Mouse (Mus musculus) monocyte, adult 5-6 weeks (primary cell): ENCODE data around the gene Gucy2c. TPM values are rescaled to one million over a fixed set of nuclear protein-coding genes. Genes with fewer than 3 reads are reported as not detected.

Source experiments
- ATAC-seq: fragments of 153-309, 156-312 bp; replicated peaks from 2 replicates; pipeline ENCODE4 v1.8.0; 2017; ENCODE audit warnings: mild to moderate bottlenecking; ENCODE audit not compliant: low TSS enrichment, insufficient number of reproducible peaks, severe bottlenecking, poor library complexity, low FRiP score
- total RNA-seq: library from RNA; stranded (forward); fragments of 200-1000, 200-491, 200-594 nt; gene quantifications from 3 replicates; pipeline ENCODE4 v1.2.3, GENCODE M21; 2017

Gene Gucy2c
- total RNA-seq, 1 experiment from 2014 or later: not detected

DNA sequence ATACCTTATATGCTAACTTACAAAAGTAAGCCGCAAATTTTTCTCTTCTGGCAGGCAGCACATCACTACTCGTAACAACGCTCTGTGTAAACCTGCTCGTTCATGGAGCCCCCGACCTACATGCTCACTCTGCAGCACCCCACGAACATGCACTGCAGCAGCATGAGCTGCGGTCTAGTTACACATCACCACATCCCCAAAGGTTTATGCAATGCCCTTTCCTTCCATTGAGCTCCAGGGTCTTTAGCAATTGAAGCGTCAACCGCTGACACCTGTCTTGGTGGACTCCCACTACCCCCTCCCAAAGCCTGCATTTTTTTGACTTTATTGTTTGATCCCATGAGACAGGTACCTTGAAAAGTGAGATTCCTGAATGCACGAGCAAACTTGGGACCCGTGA lies 31.0 kb downstream of the Gucy2c start:
- ATAC-seq: no peak

DNA sequence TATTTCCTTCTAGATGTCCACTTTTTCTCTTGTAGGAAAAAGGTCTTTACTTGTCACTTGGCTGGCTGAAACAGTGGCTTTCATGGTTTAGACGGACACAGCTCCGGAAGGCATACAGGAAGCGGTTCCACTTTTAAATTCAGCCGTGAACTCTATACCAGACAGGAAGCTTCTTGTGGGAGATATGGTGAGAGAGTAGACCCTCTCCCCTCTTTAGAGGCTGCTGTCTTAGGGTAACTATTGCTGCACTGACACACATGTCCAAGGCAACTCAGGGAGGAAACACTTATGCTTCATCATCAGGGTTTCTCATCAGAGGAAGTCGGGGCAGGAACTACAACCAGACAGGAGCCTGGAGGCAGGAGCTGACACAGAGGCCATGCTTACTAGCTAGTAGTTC lies 36.0 kb downstream of the Gucy2c start:
- no peak for ATAC-seq

DNA sequence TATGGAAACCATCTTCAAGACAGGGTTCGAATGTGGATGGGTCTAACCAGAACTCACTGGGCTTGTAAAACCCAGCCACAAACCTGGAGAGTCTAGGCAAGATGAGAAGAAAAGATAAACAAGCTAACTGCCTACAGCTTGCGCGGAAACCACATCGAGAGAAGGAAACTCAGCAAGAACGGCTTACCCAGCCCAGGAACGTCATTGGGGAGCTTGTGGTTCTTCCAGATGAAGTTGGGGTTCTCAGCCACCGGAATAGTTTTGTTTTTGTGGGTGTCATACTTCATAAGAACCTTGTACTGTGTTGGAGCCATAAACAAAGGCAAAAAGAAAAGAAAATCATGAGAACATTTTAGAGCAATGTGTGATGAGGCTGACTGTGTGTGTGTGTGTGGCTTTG lies 37.8 kb downstream of the Gucy2c start:
- ATAC-seq: no peak

DNA sequence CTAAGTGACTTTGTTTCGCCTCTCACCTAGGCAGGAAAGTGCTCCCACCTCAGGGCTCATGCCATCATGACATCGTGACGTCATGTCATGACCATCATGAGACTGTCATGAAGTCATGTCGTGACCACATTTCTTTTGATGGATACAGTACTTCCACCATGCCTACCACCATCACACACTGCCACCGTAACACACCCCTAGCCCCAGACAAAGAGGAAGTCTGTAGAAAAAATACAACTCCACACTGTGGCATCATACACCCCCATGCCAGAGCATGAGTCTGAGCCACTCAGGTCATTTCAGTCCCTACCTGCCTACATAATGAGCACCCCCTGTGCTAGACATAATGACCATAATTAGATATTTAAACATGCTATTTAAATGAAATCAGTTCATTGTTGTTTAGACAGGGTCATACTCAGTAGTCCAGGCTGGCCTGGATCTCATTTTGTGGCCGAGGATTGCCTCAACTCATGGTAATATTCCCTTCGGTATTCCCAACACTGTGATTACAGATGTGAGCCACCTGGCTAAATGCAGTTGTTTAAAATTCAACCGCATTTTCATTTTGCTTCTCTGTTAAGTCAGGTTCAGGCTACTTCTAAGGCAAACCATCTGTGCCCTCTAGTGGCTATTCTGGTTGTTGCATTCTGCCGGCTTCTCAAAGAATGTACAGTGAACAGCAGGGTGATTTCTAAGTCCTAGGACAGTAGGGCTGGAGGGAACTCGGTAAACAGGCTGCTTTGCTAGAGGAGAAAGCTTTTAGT lies 39.0 kb downstream of the Gucy2c start:
- peak; percentile 76 for ATAC-seq

DNA sequence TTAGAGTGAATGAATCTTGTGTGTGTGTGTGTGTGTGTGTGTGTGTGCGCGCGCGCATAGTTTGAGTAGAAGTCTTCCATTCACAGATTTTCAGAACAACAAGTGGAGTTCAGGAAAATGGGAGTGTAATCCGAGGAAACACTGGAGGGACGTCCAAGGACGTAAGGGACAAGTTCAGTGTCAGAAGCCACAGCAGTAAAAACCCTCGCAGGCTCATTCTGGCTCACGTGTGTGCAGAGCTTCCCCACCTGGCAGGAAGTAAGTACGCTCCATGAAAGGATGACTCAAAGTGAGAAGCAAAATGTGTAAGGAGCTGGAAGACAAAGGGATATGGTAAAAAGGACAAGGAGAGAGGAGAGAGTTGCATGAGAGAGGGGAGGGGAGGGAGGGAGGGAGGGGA lies 40.3 kb downstream of the Gucy2c start:
- ATAC-seq: no peak

DNA sequence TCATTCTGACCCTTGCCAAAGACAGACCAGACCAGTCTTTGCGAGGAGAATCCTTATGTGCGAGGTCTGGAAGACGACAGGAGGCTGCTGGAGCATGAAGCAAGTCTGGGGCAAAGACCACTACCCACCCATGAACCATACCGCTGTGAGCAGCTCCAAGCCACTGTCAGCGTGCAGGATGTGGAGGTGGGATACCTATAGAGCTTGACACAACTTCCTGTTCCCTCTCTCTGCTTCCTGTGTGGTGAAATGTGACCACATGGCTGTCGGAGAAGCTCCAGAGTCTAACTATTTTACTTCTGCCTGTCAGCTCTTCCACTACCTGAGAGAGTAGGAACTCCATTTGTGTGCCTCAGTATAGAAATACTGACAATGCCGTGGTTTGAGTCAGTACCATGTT lies 45.8 kb downstream of the Gucy2c start:
- peak; percentile 70 for ATAC-seq

DNA sequence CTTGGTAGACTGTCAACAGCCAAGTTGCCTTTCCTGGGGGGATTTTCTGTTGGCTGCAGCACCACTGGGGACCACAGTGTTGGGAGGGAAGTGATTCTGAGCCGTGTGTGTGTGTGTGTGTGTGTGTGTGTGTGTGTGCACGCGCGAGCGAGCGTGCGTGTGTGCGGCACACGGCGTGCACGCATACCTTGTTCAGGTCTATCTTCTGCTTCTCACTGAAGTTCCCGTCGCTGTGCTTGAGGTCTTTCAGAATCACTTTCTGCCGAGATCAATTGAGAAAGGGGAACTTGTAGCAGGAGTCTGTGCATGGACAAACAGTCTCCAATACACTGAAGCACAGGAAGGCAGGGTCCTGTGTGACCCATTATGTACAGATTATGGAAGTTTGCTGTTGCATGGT lies 53.4 kb downstream of the Gucy2c start:
- ATAC-seq: peak; percentile 36

DNA sequence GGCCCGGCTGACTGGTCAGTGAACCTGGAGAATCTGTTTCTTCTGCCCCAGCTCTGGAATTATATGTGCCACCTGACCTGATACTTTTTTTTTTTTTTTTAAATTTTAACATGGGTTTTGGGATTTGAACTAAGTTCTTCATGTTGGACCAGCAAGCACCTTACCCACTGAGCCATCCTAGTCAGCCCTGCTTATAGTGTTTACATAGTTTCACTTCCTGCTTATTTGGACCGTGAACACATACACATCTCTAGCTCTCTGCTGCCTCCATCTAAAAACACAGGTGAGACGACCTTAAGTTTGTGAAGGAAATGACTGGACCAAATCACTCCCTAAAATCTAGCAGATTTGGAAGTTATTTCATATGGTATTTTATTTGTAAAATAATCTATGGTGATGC lies 58.4 kb downstream of the Gucy2c start:
- ATAC-seq: 0 out of 2 replicates have a peak, but pooled peaks have one; percentile 37

DNA sequence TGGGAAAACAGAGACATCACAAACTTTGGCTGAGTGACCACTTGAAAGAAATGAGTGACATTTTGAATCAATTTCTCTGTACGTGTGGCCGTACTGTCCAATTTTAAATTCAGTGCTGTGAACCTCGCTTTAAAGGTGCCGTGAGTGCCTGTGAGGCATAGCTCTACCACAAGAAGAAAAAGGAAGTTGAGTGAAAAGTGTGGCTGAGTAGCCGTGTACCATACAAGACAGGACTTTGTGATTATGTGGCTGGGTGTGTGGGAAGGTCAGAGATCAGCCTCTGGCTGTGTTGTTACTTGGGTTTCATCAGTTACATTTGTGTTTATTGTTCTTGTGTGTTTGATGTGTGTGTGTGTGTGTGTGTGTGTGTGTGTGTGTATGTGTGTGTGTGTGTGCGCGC lies 59.0 kb downstream of the Gucy2c start:
- ATAC-seq: no peak

DNA sequence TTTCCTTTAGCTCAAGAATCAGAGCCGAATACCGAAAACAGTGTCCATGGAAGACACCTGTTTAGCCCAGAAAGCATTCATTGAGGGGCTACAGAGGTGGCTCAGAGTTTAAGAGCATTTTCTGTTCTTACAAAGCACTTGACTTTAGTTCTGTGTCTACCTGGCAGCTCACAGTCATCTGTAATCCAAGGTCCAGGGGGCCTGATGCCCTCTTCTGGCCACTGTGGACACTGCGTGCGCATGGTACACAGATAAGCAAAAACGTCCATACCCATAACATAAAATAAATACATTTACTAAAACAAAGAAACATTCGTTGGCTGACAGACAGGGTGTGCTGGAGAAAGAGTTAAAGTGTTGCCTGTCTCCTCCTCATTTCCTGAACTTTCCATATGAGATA lies 59.6 kb downstream of the Gucy2c start:
- 0 out of 2 replicates have a peak, but pooled peaks have one; percentile 48 for ATAC-seq

DNA sequence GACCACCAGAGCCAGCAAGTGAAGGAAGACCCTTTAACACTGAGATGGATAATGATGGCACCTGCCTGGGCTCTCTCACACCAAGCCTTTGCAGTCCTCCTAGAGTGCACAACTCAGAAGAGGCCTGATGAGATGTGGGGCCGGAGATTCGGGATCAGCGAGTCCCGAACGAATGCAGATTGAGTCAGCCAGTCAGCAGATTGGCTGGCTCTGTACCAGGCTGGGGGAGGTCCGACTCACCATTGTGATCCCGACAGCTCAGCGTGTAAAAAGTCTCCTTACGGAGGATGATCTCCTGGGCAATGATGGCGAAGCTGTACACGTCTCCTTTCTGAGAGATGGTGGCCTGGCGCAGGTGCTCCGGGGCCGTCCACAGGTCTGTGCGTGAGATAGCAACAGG lies 61.1 kb downstream of the Gucy2c start:
- ATAC-seq: no peak

DNA sequence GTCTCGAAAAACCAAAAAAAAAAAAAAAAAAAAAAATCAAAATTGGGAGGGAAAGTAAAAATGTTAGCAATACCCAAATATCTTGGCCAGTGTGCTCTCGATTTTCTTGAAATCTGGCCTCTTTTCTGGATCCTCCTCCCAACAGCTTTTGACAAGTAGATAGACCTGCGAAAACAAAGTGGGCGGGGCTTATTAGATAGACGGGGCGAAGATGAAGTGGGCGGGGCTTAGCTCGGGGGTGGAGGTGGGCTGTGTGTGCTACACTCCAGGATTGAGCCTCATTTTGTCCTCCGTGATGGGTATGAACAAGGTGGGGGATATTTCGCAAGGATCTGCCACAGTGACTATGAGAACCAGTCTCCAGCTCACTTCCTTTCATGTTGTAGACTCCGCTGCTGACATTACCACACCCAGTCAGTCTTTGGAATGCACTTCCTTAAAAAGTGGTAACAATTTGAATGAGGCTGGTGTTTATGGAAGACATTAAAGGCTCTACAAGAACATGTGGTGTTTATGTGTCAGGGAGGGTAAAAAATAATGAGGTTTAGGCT lies 65.6 kb downstream of the Gucy2c start:
- ATAC-seq: peak; percentile 87

DNA sequence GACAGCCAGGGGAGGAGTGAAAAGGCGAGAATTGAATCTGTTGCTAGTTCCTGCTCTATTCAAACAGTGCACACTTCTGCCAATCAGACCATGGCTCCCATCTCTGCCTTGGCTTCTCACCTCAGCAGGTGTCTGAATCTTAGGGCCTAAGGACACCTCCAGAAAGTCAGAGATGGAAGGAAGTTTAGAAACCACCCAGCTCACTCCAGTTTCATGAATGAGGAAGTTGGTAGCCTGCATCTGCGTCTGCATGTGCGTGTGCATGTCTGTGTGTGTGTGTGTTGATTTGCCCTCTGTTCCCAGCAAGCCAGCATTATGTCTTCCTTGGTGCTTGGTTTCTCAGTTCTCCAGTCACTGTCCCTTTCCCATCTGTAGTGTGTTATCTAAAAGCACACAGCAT lies 67.5 kb downstream of the Gucy2c start:
- peak; percentile 59 for ATAC-seq

DNA sequence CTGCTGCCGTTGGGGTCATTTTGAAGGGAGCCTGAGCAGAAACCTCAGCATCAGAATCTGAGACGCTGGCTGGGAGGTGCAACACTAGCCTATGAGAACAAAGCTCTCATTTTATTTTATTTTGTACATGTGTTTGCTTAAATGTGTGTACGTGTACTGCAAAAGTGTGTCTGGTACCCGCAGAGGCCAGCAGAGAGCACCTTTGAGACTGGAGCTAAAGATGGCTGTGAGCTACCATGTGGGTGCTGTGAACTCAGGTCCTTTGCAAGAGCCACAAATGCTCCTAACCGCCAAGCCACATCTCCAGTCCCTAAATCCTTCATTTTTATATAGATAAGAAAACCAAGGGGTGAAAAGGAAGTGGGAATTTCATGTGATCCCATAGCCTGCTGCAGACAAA lies 71.2 kb downstream of the Gucy2c start:
- ATAC-seq: no peak

DNA sequence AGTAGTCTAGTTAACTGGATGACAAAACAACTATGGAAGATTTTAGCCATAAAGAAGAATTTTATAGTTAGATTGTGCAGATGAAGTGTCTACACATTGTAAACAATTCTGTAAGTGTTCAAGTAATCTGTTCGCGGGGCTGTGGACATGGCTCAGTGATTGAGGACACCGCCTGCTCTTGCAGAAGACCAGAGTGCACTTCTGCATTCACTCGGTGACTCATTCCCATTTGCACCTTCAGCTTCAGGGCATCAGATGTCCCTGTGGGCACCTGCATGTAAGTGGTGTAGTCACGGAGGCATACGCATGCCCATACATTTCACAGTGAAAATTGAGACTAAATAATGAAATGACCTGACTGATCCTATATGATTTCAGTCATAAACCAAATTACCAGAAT lies 73.0 kb downstream of the Gucy2c start:
- ATAC-seq: 0 out of 2 replicates have a peak, but pooled peaks have one; percentile 43

DNA sequence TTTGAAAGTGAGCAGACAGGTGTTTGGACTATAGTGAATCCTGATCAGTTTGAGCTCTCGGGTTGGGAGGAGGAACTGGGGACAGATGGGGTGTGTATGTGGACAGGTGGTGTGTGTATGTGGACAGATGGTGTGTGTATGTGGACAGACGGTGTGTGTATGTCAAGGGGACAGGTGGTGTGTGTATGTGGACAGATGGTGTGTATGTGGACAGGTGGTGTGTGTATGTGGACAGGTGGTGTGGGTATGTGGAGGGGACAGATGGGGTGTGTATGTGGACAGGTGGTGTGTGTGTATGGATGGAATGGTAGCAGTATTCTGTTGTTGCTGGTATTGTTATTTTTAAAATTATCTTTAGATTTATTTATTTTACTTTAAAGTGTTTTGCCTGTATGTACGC lies 79.7 kb downstream of the Gucy2c start:
- ATAC-seq: no peak

DNA sequence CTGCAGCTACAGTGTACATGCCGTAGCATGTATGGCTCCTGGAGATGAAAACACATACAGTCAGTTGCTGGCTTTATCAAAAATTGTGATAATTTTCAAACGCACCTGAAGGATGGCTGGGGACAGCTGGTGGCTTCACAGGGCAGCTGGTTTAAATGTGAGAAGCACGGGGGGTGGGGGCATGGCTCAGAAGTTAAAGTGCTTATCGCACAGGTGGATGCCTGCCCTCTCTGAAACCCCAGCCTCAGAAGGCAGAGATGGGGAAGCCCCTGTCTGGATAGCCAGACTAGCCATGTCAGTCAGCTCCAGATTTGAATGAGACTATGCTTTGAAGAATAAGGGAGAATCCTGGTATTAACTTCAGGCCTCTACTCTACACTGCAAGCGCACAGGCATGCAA lies 80.4 kb downstream of the Gucy2c start:
- ATAC-seq: no peak

DNA sequence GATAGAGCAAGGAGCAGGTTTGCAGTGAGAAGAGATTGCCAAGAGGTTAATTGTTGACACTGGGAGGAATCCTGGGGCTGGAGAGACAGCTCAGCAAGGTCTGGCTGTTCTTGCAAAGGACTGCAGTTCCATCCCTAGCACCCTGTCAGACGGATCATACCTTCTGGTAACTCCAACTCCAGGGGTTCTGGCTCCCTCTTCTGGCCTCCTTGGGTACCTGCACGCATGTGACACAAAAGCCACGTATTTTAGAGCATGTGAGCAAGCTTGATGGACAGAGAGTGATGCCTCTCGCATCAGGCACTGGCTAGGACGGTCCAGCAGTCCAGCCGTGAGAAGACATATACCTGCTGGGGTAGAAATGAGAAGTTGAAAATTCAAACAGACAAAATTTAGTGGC lies 90.3 kb downstream of the Gucy2c start:
- no peak for ATAC-seq

DNA sequence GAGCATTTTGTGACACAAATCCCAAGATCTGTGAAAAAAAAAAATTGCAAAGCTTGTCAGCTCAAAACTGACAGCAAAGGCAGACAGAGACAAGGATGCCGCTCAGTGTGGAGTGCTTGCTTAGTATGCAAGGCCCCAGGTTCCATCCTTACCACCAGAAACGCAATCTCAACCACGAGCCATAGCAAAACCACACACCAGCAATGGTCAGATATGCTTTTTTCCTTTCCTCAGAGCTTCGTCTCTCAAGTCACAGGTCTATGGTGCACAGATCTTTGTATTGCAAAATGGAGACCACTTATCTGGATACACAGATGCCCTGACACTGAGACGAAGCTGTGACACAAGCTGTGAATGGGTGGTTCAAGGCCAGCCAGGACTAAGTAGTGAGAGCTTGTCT lies 91.0 kb downstream of the Gucy2c start:
- no peak; the same call in 1 of the 2 replicates for ATAC-seq

DNA sequence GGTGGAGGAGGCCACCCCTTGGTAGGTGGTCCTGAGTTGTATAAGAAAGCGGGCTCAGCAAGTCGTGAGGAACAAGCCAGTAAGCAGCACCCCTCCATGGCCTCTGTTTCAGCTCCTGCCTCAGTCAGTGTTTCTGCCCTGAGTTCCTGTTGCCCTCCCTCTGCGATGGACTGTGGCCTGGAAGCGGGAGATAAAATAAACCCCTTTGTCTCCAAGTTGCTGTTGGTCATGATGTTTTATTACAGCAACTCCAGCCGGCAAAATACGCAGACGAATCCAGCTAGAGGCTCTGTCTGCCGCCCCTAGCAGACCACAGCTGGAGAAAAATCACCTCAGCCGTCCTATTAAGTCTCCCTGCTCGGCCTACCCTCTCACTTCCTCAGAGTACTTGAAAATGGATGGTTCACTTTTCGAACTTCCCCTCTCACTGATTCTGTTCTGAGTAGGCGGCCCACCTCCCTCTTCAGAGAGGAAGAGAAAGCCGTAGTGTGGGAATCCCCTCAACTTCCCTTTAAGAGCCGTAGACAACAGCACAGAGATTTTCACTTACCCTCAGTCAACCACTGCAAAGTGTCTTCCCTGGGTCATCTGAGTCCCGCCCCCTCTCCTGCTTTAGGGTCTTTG lies 91.7 kb downstream of the Gucy2c start:
- peak; percentile 96 for ATAC-seq
